Mouse (Mus musculus) MN1 (cell line): Measurements from ENCODE around the gene Ptgs1.

Experiments
- DNase-seq: peaks from one replicate; pipeline ENCODE4 v3.0.0-alpha.2; 2016; ENCODE audit warnings: low spot score

The Ptgs1 gene

GRCm38 (mm10) chr2:36247964-36248363, 17.7 kb downstream of the Ptgs1 start:
- DNase-seq: peak; percentile 53

GRCm38 (mm10) chr2:36251156-36251555, 20.9 kb downstream of the Ptgs1 start:
- no peak for DNase-seq

- DNase-seq: no peak
Observed at GRCm38 (mm10) chr2:36252505-36252904, 22.3 kb downstream of the Ptgs1 start.

DNA sequence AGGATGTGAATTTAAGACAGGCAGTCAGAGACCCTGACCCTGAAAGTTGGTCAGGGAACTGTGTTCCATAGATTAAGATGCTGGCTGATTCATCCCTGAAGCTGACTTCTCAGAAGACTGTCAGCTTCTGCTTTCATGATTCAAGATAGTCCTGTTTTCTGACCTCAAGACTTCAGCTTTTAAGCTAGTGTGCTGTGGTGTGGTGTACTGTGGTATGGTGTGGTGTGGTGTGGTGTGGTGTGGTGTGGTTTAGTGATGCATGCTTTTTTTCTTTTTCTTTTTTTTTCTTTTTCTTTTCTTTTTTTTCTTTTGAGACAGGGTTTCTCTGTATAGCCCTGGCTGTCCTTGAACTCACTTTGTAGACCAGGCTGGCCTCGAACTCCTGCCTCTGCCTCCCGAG, 24.2 kb downstream of the Ptgs1 start:
- no peak for DNase-seq

- DNase-seq: no peak
Observed at GRCm38 (mm10) chr2:36256931-36257330, 26.7 kb downstream of the Ptgs1 start.

DNA sequence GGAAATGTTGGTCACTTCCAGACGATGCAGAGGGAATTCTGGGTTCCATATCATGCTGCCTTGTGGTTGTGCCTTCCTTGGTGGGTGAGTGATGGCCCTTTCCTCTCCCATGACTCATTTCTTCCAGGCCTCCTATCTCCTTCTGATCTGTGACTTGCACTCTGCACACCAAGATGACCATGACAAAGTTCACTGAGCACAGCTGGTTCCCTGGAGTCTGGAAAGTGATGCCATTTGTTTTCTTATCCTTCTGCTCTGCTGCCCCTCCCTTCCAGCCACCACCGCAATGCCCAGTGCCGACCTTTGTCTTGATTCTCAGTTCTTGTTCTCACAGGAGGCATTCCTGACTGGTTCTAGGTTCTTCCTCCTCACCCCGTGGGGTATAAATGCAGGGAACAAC, 29.2 kb downstream of the Ptgs1 start:
- peak; percentile 52 for DNase-seq

DNA sequence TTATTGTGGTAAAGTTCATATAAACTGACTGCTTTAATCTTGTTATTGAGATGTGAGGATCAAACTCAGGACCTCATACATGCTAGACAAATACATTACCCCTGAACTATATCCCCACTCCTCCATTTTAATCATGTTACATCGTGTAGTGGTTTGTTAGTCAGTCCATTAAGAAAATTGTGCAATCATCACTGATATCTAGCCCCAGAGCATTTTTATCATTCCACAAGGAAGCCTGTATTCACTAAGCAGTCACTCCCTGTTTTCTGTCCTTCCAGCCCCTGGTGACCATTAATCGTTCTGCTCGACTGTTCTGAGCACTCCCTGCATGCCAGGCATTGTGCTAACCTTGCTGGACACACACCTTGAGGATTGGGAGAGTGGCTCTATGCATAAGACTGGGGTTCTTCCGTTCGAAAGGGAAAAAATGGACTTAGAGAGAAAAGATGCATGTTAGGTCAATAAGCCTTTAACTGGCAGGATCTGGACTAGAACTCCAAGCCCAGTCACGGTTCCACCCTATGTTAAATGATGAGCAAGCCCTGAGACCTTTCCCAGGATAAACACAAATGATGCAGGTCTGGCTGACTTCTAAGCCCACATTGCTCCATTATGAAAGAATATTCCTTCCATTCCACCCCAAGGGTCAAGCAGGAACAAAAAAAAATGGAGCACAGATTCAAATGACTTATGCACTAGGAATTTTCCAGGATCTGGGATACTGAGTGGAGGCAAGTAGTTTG, 29.7 kb downstream of the Ptgs1 start:
- DNase-seq: no peak

- no peak for DNase-seq
Observed at GRCm38 (mm10) chr2:36262025-36262424, 31.8 kb downstream of the Ptgs1 start.

DNA sequence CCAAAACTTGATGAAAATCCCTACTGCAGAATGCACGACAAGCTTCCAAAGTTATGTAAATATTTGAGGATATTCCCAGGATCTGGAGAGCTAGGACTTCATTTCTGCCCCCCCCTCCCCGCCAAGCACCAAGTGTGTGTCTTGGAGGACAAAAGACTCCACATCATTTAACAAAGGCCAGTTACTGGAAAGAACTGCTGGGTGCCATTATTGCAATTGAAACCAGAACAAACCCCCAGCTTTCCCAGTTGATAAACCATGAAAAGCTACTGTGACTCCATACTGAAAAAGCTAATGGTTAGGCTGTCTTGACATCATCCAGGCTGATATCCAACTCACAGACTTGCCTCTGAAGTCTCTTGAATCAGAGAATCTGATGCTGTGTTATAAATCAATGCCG, 39.2 kb downstream of the Ptgs1 start:
- DNase-seq: no peak

GRCm38 (mm10) chr2:36270186-36270585, 40.0 kb downstream of the Ptgs1 start:
- peak; percentile 12 for DNase-seq

- no peak for DNase-seq
Observed at GRCm38 (mm10) chr2:36271085-36271484, 40.9 kb downstream of the Ptgs1 start.

DNA sequence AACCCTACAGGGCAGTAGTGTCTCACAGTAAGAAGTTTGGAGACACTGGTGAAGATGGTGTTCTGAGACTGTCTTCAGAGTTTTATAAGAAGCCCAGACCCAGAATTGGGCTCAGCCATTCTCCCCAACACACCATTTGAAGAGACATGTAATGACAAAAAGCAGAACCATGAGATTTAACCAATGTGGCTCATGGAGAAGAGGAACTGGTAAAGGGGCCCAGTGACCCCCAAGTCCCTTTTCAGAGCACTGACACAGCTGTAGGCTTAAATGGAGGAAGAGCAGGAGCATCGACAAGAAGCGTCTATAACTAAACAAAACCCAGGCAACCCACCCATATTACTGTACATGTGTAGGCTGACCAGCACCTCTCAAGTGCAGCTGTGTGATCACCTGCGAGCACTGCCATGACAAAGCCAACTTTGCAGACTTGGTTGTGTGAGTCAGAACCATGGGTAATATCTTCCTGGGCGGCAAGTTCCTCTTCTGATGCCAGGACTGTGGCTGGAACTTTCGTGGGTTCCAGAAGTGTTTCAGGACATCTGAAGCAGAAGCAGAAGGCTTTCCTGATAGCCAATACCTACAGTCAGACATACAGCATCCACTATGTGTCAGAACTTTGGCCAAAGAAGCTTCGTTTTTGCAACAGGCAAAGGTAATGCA, 42.2 kb downstream of the Ptgs1 start:
- DNase-seq: no peak

DNA sequence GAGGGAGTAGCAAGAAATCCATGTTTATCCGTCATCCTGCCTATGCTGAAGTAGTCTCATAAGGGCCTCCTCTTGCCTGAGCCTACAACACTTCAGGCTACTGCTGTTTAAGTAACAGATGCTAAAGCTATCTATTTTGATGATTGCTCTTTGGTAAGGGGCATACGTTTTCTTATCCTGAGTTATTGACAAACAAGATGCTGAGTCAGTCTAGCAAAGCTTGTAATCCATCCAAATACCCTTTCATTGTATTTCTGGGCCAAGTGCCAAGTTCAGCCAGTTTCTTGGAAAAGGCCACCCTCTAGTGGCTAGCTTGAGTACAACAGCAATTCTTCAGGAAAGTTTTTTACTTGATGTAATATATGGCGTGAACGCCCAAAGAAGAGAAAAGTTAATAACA, 46.2 kb downstream of the Ptgs1 start:
- DNase-seq: peak; percentile 92

- peak; percentile 12 for DNase-seq
Observed at GRCm38 (mm10) chr2:36278760-36279159, 48.5 kb downstream of the Ptgs1 start.

- no peak for DNase-seq
Observed at GRCm38 (mm10) chr2:36281138-36281537, 50.9 kb downstream of the Ptgs1 start.

GRCm38 (mm10) chr2:36282301-36282700, 52.1 kb downstream of the Ptgs1 start:
- no peak for DNase-seq
